Mouse (Mus musculus): Measurements from ENCODE around the gene Prex1.

DNA sequence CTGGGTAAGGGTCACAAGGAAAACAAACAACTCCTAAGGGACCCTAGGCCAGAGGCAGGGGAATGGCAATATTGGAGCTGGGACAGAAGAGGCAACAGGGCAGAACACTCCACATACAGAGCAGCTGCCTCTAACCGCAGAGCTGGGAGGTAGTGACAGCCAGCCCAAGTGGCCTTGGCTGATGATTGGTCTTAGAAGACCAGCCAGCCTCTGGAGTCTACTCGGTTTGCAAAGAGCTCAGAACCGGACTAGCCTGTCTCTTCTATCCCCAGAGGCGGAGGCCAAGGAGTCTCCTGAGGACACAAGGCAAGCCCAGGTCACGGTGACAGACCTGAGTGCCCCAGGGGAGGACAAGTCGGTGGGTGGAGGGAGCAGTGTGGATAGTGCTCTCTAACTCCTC, 115.9 kb downstream of the Prex1 start:
- TF ChIP-seq GATA1 (IDR thresholded peaks at IDR 0.05; ENCODE audit: low read length): no peak
- no peak for TF ChIP-seq TAL1 (IDR thresholded peaks at IDR 0.05; ENCODE audit: low read length)

Measured in erythroblast, embryonic 14.5 days (primary cell).